Mouse (Mus musculus): ENCODE measurements around the gene Luzp1. TPM values are rescaled to one million over a fixed set of nuclear protein-coding genes. Genes with fewer than 3 reads are reported as not detected.

Gene Luzp1
- total RNA-seq, 2 experiments from 2014 or later, result 32.6 to 36.2 TPM

DNA sequence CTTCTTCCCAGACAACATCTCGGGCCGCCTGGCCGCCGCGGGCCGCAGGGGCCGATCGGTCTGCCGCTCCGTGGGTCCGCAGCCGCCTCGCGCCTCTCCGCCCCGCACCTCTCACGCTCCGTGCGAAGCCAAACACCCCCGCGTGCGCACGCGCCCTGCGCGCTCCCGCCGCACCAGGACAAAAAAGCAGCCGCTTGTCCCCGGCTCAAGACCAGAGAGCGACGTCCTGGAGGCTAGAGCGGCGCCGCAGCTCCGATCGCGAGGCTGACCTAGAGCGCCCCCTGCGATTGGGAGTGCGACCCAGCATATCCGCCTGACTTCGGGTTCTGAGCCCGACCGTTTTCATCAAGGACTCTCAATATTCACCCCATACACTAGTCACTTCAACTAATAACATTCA, 133.0 kb downstream of the Luzp1 start, which contains the start of gene Kdm1a:
Gene Kdm1a (minus strand): TSS at position 156 of the 400 bp plus-strand sequence.
- peak; percentile 90 to 96 for DNase-seq (ENCODE audit: low spot score in 2 of 2)

Other genes starting within 250 kb of the Luzp1 start
- gene Tcea3, start 222.0 kb upstream of the Luzp1 start, total RNA-seq (2021), result 100 to 1,000 TPM; 149 to 154 TPM
- 10 to 100 TPM; 51.2 to 65.1 TPM for gene Zfp46, start 185.1 kb upstream of the Luzp1 start, total RNA-seq (2021)
- 10 to 100 TPM; 78.7 to 79.0 TPM for gene Hnrnpr, start 158.8 kb upstream of the Luzp1 start, total RNA-seq (2021)
- gene Htr1d, start 46.2 kb upstream of the Luzp1 start, total RNA-seq (2021), result not detected
- under 1 TPM; 0.76 to 0.91 TPM for gene 6030445D17Rik, start 7.5 kb upstream of the Luzp1 start, total RNA-seq (2021)
- gene Kdm1a, start 133.0 kb downstream of the Luzp1 start, total RNA-seq (2021), result 10 to 100 TPM; 48.6 to 52.3 TPM
- not detected for gene Tex46, start 140.7 kb downstream of the Luzp1 start, total RNA-seq (2021)
- gene Lactbl1, start 152.9 kb downstream of the Luzp1 start, total RNA-seq (2021), result not detected

Data from gastrocnemius, postnatal 4 days (tissue).